Mouse (Mus musculus): ENCODE data around the gene Hist1h4b. TPM values are rescaled to one million over a fixed set of nuclear protein-coding genes. Genes with fewer than 3 reads are reported as not detected.
"Not testable (repeated sequence)": the region's sequence is repeated elsewhere in the genome, so short reads cannot be mapped to it uniquely, and the experiment has no call there.

Hist1h4b gene
- polyA plus RNA-seq, 1 experiment from 2014 or later, result 2.1 TPM

GRCm38 (mm10) chr13:23768834-23769397 lies 12.1 kb downstream of the Hist1h4b start:
- no peaks in the 10 kb centered on the region for H3K36me3 ChIP-seq (ENCODE audit: control insufficient read depth, insufficient read depth, low read length)
- WGBS, result 58% methylated on average over 5 of the region's 5 CpGs
- no peak for ATAC-seq
- no peak overlapping the region for H3K4me2 ChIP-seq (ENCODE audit: low read depth, low read length)
- H3K4me3 ChIP-seq (ENCODE audit: low read length), result no peak overlapping the region
- peaks cover 9% of the 10 kb centered on the region; the same call in 1 of the 2 replicates for H3K4me1 ChIP-seq (ENCODE audit: control insufficient read depth, insufficient read depth, low read length)
- no peak overlapping the region for H3K27ac ChIP-seq (ENCODE audit: low read length)
- no peak overlapping the region for H3K9ac ChIP-seq (ENCODE audit: low read depth, low read length)
- H3K27me3 ChIP-seq (replicated peaks; ENCODE audit: control insufficient read depth, insufficient read depth, low read length), result no peaks in the 10 kb centered on the region
- H3K9me3 ChIP-seq (ENCODE audit: control insufficient read depth, low read length), result no peaks in the 10 kb centered on the region

GRCm38 (mm10) chr13:23769613-23770012 lies 12.8 kb downstream of the Hist1h4b start, which contains the start of gene Trim38:
Trim38 (plus strand) TSS chr13:23769913.
- not testable (repeated sequence) for H3K4me1 ChIP-seq (ENCODE audit: control insufficient read depth, insufficient read depth, low read length); H3K9ac ChIP-seq (ENCODE audit: low read depth, low read length); H3K27ac ChIP-seq (ENCODE audit: low read length); H3K9me3 ChIP-seq (ENCODE audit: control insufficient read depth, low read length); H3K36me3 ChIP-seq (ENCODE audit: control insufficient read depth, insufficient read depth, low read length); ATAC-seq; H3K27me3 ChIP-seq (replicated peaks; ENCODE audit: control insufficient read depth, insufficient read depth, low read length); H3K4me3 ChIP-seq (ENCODE audit: low read length); H3K4me2 ChIP-seq (ENCODE audit: low read depth, low read length)
- WGBS, result 93% methylated on average over 2 of the region's 2 CpGs

DNA sequence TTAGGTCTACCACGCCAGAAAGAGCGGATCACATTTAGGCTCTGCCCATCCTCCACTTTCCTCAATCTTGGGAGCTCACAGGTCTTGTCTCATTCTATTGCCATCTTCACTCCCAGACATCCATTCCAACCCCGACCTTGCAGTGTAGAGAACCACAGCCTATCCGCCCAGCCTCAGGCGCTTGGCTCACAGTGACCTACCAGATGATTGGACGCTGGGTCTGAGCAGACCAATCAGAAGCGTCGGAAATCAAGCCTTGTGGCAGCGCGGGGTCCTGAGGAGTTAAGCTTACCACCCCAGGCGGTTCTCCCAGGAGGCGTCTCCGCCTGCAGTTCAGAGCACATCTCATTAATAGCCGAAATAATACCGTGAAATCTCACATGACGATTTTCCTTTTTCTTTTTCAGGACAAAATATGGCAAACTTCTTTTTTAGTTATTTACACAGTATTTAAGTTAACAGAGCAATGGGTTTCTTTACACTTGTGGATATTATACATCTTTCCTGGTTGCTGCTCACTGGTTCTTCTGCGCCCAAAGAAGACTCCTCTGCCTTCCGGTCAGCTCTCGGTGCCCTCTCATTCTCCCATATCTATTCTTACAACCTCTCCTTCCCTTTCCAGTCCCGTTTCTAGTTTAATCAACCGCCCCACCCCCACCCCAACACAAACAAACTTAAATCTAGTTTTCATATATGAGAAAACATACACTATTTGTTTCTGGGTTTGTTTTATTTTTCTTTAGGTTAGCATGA lies 15.9 kb downstream of the Hist1h4b start:
- Histone ChIP-seq H3K4me3 (ENCODE audit: low read length) (peak overlapping the region; percentile 7), H3K4me1 (ENCODE audit: control insufficient read depth, insufficient read depth, low read length) (no peaks in the 10 kb centered on the region), H3K9me3 (ENCODE audit: control insufficient read depth, low read length) (no peaks in the 10 kb centered on the region), H3K36me3 (ENCODE audit: control insufficient read depth, insufficient read depth, low read length) (no peaks in the 10 kb centered on the region), H3K27me3 (replicated peaks; ENCODE audit: control insufficient read depth, insufficient read depth, low read length) (no peaks in the 10 kb centered on the region), H3K27ac (ENCODE audit: low read length) (no peak overlapping the region), H3K9ac (ENCODE audit: low read depth, low read length) (no peak overlapping the region), H3K4me2 (ENCODE audit: low read depth, low read length) (peak overlapping the region; percentile 37)
- peak; percentile 91 for ATAC-seq
- WGBS, result 23% methylated on average over 21 of the region's 21 CpGs

- Histone ChIP-seq H3K9me3 (ENCODE audit: control insufficient read depth, low read length) (no peaks in the 10 kb centered on the region), H3K4me3 (ENCODE audit: low read length) (no peak overlapping the region), H3K36me3 (ENCODE audit: control insufficient read depth, insufficient read depth, low read length) (no peaks in the 10 kb centered on the region), H3K4me2 (ENCODE audit: low read depth, low read length) (no peak overlapping the region), H3K4me1 (ENCODE audit: control insufficient read depth, insufficient read depth, low read length) (no peaks in the 10 kb centered on the region), H3K27me3 (replicated peaks; ENCODE audit: control insufficient read depth, insufficient read depth, low read length) (no peaks in the 10 kb centered on the region), H3K9ac (ENCODE audit: low read depth, low read length) (no peak overlapping the region), H3K27ac (ENCODE audit: low read length) (no peak overlapping the region)
- ATAC-seq, result no peak
- 95% methylated on average over 7 of the region's 7 CpGs for WGBS
These were observed 21.5 kb downstream of the Hist1h4b start for GRCm38 (mm10) chr13:23778339-23778738.

GRCm38 (mm10) chr13:23779025-23779424 lies 22.2 kb downstream of the Hist1h4b start:
- 71% methylated on average over 4 of the region's 4 CpGs for WGBS

GRCm38 (mm10) chr13:23792520-23792919 lies 35.7 kb downstream of the Hist1h4b start:
- Histone ChIP-seq H3K4me3 (ENCODE audit: low read length) (no peak overlapping the region), H3K27ac (ENCODE audit: low read length) (no peak overlapping the region), H3K4me1 (ENCODE audit: control insufficient read depth, insufficient read depth, low read length) (no peaks in the 10 kb centered on the region), H3K36me3 (ENCODE audit: control insufficient read depth, insufficient read depth, low read length) (no peaks in the 10 kb centered on the region), H3K4me2 (ENCODE audit: low read depth, low read length) (no peak overlapping the region), H3K27me3 (replicated peaks; ENCODE audit: control insufficient read depth, insufficient read depth, low read length) (no peaks in the 10 kb centered on the region), H3K9ac (ENCODE audit: low read depth, low read length) (no peak overlapping the region), H3K9me3 (ENCODE audit: control insufficient read depth, low read length) (no peaks in the 10 kb centered on the region)
- no peak for ATAC-seq
- WGBS, result 43% methylated on average over 2 of the region's 2 CpGs

More at GRCm38 (mm10) chr13:23779025-23779424, 22.2 kb downstream of the Hist1h4b start:
- Histone ChIP-seq H3K9me3 (ENCODE audit: control insufficient read depth, low read length) (no peaks in the 10 kb centered on the region), H3K27ac (ENCODE audit: low read length) (no peak overlapping the region), H3K4me2 (ENCODE audit: low read depth, low read length) (no peak overlapping the region), H3K9ac (ENCODE audit: low read depth, low read length) (no peak overlapping the region), H3K4me3 (ENCODE audit: low read length) (no peak overlapping the region), H3K4me1 (ENCODE audit: control insufficient read depth, insufficient read depth, low read length) (no peaks in the 10 kb centered on the region), H3K27me3 (replicated peaks; ENCODE audit: control insufficient read depth, insufficient read depth, low read length) (no peaks in the 10 kb centered on the region), H3K36me3 (ENCODE audit: control insufficient read depth, insufficient read depth, low read length) (no peaks in the 10 kb centered on the region)
- ATAC-seq, result no peak

DNA sequence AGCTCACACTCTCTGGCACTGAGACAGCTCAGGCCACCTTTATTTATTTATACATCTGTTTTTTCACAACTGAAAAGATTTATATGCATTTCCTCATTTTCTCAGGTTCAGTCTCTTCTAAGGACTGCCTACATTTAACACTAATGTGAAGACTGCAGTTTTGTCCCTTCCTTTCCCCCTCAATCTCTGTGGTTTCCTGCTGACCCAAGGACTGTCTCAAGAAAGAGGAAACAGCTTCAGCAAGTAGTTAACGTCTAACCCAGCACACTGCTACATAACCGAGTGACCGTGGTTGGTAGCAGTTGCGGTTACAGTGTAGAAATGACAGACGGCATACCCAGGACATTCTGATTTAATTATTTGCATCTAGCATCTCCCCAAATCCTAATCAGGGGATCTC lies 42.6 kb downstream of the Hist1h4b start:
- Histone ChIP-seq H3K9ac (ENCODE audit: low read depth, low read length) (no peak overlapping the region), H3K4me2 (ENCODE audit: low read depth, low read length) (no peak overlapping the region), H3K9me3 (ENCODE audit: control insufficient read depth, low read length) (no peaks in the 10 kb centered on the region), H3K36me3 (ENCODE audit: control insufficient read depth, insufficient read depth, low read length) (no peaks in the 10 kb centered on the region), H3K27me3 (replicated peaks; ENCODE audit: control insufficient read depth, insufficient read depth, low read length) (no peaks in the 10 kb centered on the region), H3K4me3 (ENCODE audit: low read length) (no peak overlapping the region), H3K4me1 (ENCODE audit: control insufficient read depth, insufficient read depth, low read length) (no peaks in the 10 kb centered on the region), H3K27ac (ENCODE audit: low read length) (no peak overlapping the region)
- 81% methylated on average over 5 of the region's 5 CpGs for WGBS
- no peak for ATAC-seq

DNA sequence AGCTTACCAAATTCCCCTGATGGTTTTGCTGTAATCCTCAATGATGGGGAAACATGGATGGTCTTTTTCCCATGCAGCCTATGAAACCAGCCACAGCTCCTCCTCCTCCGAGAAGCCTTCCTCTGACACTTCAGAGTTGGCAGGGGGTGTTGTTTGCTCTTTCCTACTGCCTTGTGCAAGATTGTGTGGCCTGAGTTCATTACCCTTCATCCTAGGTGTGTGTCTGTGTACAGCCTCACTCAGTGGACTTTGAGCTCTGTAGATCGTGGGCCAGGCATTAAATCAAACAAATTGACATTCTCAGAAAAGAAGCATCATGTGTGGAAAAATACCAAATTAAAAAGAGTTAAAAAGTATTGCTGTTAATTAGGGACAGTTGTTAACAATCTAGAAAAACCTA lies 47.7 kb downstream of the Hist1h4b start:
- H3K9ac ChIP-seq (ENCODE audit: low read depth, low read length), result no peak overlapping the region
- H3K4me3 ChIP-seq (ENCODE audit: low read length), result no peak overlapping the region
- WGBS, result 53% methylated on average over 2 of the region's 2 CpGs
- no peaks in the 10 kb centered on the region for H3K9me3 ChIP-seq (ENCODE audit: control insufficient read depth, low read length)
- H3K4me1 ChIP-seq (ENCODE audit: control insufficient read depth, insufficient read depth, low read length), result no peaks in the 10 kb centered on the region
- H3K27me3 ChIP-seq (replicated peaks; ENCODE audit: control insufficient read depth, insufficient read depth, low read length), result no peaks in the 10 kb centered on the region
- H3K36me3 ChIP-seq (ENCODE audit: control insufficient read depth, insufficient read depth, low read length), result no peaks in the 10 kb centered on the region
- peak; percentile 76 for ATAC-seq
- H3K27ac ChIP-seq (ENCODE audit: low read length), result no peak overlapping the region
- H3K4me2 ChIP-seq (ENCODE audit: low read depth, low read length), result no peak overlapping the region

DNA sequence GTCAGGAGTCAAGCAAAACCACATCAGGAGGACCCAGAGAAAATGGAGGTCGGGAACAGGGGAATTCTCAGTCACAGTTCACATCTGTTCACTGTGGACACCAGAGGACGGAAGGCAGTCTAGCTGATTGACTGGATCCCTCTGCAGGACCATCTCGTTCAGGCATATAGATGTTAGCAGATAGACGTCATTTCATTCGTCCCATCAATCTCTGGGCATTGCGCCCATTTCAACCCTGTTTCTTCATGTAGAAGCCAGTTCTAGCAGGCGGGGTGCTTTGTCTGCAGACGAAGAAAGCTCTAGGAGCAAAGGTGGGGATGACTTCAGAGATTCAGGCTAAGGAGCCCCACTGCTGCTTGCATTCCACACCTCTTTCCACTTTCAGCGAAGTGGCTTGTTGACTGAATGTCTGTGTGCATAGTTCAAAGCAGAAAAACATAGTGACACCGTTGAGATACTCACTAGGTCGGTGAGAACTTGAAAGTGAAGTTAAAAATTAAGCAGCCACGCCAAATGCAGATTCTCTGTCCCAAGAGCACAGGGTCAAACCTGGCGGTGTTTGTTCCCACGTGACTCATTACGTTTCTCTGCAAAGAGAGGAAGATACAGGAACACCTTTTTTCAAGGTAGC lies 49.7 kb downstream of the Hist1h4b start, which contains the start of gene Slc17a2:
Slc17a2 (plus strand) TSS at position 572 of the 631 bp plus-strand sequence.
- 68% methylated on average over 15 of the region's 15 CpGs for WGBS
- no peaks in the 10 kb centered on the region for H3K27me3 ChIP-seq (replicated peaks; ENCODE audit: control insufficient read depth, insufficient read depth, low read length)
- no peak within 1 kb of the TSS for H3K4me3 ChIP-seq (ENCODE audit: low read length)
- ATAC-seq, result peak; percentile 40; the same call in 1 of the 2 replicates
- peak within 1 kb of the TSS; percentile 16; the same call in 1 of the 2 replicates for H3K4me2 ChIP-seq (ENCODE audit: low read depth, low read length)
- no peaks in the 10 kb centered on the region for H3K9me3 ChIP-seq (ENCODE audit: control insufficient read depth, low read length)
- no peaks in the 10 kb centered on the region for H3K36me3 ChIP-seq (ENCODE audit: control insufficient read depth, insufficient read depth, low read length)
- no peaks in the 10 kb centered on the region for H3K4me1 ChIP-seq (ENCODE audit: control insufficient read depth, insufficient read depth, low read length)
- H3K9ac ChIP-seq (ENCODE audit: low read depth, low read length), result no peak within 1 kb of the TSS
- no peak within 1 kb of the TSS for H3K27ac ChIP-seq (ENCODE audit: low read length)
